Mouse (Mus musculus) cerebellum, postnatal 4 days (tissue): ENCODE measurements around the gene Ppp1r27.
"Not testable (repeated sequence)": the region's sequence is repeated elsewhere in the genome, so short reads cannot be mapped to it uniquely, and the experiment has no call there.

ENCODE experiments used
- DNase-seq, 2 experiments: peaks; one replicate each; pipeline ENCODE4 v3.0.0; 2022; ENCODE audit warnings: low spot score in 2 of 2, mixed read lengths in 1 of 2

The Ppp1r27 gene

GRCm38 (mm10) chr11:120514262-120514661 is 36.7 kb downstream of the Ppp1r27 start:
- DNase-seq, result not testable (repeated sequence)

DNA sequence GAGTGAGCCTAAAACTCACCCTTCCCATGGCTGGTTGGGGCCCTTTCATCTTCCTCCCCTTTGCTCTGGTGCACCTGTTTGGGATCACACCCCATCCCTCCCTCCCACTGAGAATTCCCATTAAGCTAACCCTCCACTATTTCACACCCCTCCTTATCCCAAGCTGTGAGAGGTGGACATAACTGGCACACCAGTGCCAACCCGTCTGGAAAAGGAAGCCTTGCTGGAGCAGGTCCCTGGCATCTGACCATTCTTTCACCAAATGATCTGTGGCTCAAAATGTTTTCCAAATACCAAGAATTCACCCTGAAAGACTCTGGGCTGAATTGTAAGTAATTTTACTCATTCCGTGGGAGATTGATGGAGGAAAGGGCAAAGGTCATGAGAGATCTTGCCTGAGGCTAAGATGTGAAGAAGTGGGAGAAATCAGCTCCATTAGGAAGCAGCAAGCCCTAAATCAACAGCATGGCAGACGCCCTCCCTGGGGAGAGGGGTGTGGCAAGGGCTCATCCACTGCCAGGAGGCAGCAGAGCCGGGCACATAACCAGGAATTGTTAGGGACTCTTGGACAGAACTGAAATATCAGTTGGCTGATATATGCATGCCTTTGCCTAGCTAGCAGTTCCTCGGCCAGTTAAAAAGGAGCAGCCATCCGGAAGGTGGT is 38.0 kb downstream of the Ppp1r27 start:
- no peak for DNase-seq

DNA sequence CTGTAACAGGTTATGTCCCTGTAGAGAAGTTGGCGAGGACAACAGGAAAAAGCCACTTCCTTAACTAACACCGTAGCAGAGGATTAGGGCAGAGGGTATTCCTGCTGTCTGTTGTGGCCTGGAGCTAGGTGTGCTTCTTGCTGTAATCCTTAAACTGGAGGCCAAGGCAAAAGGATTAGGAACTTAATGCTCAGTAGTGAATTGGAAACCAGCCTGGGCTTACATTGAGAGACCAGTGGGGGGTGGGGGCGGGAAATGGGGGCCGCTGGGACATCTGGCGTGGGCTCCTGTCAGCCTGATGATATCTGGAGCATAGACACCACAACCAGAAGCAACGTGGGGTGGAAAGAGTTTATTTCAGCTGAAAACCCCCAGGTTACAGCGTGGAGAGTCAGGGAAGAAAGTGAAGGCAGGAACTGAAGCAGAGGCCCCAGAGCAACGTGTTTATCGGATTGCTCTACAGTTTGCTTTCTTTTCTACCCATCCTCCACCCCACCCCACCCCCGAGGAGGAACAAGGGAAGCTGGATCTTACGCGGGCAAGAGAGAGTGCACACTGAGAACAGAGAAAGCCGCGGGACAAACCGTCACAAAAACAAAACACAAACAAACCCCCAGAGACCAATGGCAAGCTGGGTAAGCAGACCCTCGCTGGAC is 40.4 kb downstream of the Ppp1r27 start:
- no peak for DNase-seq

DNA sequence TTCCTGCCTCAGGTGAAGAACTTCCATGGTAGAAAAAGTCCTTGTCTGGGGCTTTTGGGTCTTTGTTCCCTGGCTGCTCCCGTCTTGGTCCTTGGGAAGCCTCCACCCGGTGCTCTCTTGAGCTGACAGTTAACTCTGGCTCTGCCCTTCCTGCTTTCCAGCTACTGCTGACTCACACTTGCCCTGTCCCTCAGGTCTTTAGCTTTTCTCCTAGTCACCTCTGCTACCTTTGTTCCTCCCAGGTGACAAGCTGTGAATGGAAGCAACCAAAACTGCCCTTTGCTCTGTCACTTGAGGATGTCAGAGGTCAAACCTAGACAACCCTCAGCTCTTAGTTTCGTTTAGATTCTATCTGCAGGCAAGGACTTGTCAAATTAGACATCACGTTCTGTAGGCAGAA is 41.0 kb downstream of the Ppp1r27 start:
- DNase-seq, result no peak

- no peak for DNase-seq
These were observed 42.6 kb downstream of the Ppp1r27 start for GRCm38 (mm10) chr11:120508290-120508870.

- DNase-seq, result no peak
These were observed 43.2 kb downstream of the Ppp1r27 start for GRCm38 (mm10) chr11:120507611-120508289.

- DNase-seq, result no peak
These were observed 44.0 kb downstream of the Ppp1r27 start for GRCm38 (mm10) chr11:120506899-120507298.

DNA sequence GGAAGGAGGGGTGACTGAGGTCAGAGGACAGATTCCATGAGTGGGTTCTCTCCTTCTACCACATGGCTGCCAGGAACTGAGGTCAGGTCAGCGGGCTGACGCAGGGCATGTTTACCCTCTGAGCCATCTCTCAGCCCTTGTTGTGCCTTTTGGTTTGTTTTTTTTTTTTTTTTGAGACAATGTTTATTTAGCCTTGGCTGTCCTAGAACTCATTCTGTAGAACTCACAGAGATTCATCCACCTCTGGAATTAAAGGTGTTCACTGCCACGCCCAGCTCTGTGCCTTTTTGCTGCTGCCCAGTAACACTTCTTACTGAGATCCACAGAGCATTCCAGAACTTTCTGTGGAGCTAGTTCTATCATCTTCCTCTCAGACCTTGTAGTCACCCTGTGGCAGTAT is 45.3 kb downstream of the Ppp1r27 start:
- no peak for DNase-seq

GRCm38 (mm10) chr11:120501701-120502100 is 49.2 kb downstream of the Ppp1r27 start:
- DNase-seq, result no peak

- no peak for DNase-seq
These were observed 49.9 kb downstream of the Ppp1r27 start for GRCm38 (mm10) chr11:120501018-120501417.

DNA sequence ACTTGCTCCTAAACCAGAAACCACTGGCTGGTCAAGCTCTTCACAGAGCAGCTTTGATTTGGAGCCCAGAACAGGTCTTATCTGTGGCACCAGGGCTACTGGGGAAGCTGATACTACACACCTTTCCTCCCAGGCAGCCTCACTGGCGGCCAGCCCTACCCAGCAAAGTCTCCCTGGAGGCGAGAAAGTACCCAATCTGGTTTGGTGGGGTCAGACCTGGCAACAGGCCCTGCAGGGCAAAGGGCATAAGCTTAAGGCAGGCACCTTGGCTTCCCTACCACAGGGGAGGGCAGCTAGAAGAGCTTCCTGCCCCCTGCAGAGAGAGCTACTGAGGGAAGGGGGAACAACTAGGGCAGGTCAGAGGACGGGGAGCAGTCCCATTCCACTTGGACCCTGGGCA is 50.6 kb downstream of the Ppp1r27 start:
- no peak for DNase-seq
